Mouse (Mus musculus) embryonic facial prominence, embryonic 10.5 days (tissue): ENCODE results near the gene Plcd3. TPM values are rescaled to one million over a fixed set of nuclear protein-coding genes. Genes with fewer than 3 reads are reported as not detected.

Experiments used
- DNase-seq: peaks from one replicate; pipeline ENCODE4 v3.0.0-alpha.2; 2017; ENCODE audit warnings: low spot score
- H3K27ac ChIP-seq: fragments of 300-500 bp; sonication (generic); replicated peaks from 2 replicates; pipeline ENCODE4 v1.5.1; 2016; ENCODE audit warnings: mild to moderate bottlenecking
- H3K27me3 ChIP-seq: fragments of 300-500 bp; sonication (generic); replicated peaks from 2 replicates; pipeline ENCODE4 v1.6.1; 2016; ENCODE audit warnings: low read depth, mild to moderate bottlenecking; ENCODE audit not compliant: poor library complexity, severe bottlenecking
- H3K36me3 ChIP-seq: fragments of 300-500 bp; sonication (generic); replicated peaks from 2 replicates; pipeline ENCODE4 v1.6.1; 2016; ENCODE audit warnings: mild to moderate bottlenecking, moderate library complexity
- H3K4me1 ChIP-seq: fragments of 300-500 bp; sonication (generic); 2 replicates; pipeline ENCODE4 v1.6.1; 2016
- H3K4me3 ChIP-seq: fragments of 300-500 bp; sonication (generic); 2 replicates; pipeline ENCODE4 v1.5.1; 2016; ENCODE audit warnings: mild to moderate bottlenecking, moderate library complexity
- H3K9me3 ChIP-seq: fragments of 300-500 bp; sonication (generic); 2 replicates; pipeline ENCODE4 v1.6.1; 2016; ENCODE audit warnings: mild to moderate bottlenecking
- WGBS: fragments of 180-500 bp; shearing (Covaris S2); methylation state at CpG from one replicate; pipeline ENCODE4 v1.1.7; 2016; 5-methylcytosine and 5-hydroxymethylcytosine counted together
- polyA plus RNA-seq: library from polyadenylated mRNA; unstranded; fragments of >200 nt; fragmentation: Nextera tagmentation; extraction: Ambion mirVana; gene quantifications from 2 replicates; pipeline ENCODE4 v1.2.1, GENCODE M21; 2016

Gene Plcd3
- polyA plus RNA-seq, 1 experiment from 2014 or later: 2.6 TPM

DNA sequence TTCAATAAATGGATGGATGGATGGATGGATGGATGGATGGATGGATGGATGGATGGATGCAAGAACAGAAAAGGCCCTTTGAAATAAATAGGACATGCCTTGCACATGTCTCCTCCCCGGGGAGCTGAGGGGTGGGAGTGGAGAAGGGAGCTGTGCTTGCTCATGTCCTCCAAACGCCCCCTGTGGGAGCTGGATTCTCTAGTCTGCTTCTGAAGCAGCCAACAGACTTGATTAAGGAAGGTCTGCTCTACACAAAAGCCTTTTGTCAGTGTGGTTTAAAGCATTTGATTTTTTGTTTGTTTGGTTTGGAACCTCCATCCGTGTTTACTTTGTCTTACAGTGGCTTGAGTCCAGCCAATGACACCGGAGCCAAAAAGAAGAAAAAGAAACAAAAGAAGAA is 58.6 kb downstream of the Plcd3 start:
- H3K36me3 ChIP-seq: peaks cover 82% of the 10 kb centered on the region
- H3K4me3 ChIP-seq: no peak overlapping the region
- DNase-seq: no peak
- no peak overlapping the region for H3K27ac ChIP-seq
- no peaks in the 10 kb centered on the region for H3K9me3 ChIP-seq
- H3K4me1 ChIP-seq: no peaks in the 10 kb centered on the region
- H3K27me3 ChIP-seq: no peaks in the 10 kb centered on the region
- 82% methylated on average over 4 of the region's 4 CpGs for WGBS

- Histone ChIP-seq H3K9me3 (no peaks in the 10 kb centered on the region), H3K4me3 (no peak overlapping the region), H3K27ac (no peak overlapping the region), H3K36me3 (peaks cover 77% of the 10 kb centered on the region), H3K27me3 (no peaks in the 10 kb centered on the region), H3K4me1 (no peaks in the 10 kb centered on the region)
- 89% methylated on average over 6 of the region's 6 CpGs for WGBS
- no peak for DNase-seq
Measured at GRCm38 (mm10) chr11:103038037-103038436, 63.4 kb downstream of the Plcd3 start.

- Histone ChIP-seq H3K4me1 (no peaks in the 10 kb centered on the region), H3K9me3 (no peaks in the 10 kb centered on the region), H3K36me3 (peaks cover 76% of the 10 kb centered on the region), H3K27ac (no peak overlapping the region), H3K27me3 (no peaks in the 10 kb centered on the region), H3K4me3 (no peak overlapping the region)
- 90% methylated on average over 8 of the region's 8 CpGs for WGBS
- DNase-seq: no peak
Measured at GRCm38 (mm10) chr11:103036881-103037465, 64.5 kb downstream of the Plcd3 start.

- no peak overlapping the region for H3K4me3 ChIP-seq
- H3K4me1 ChIP-seq: no peaks in the 10 kb centered on the region
- H3K27me3 ChIP-seq: no peaks in the 10 kb centered on the region
- H3K9me3 ChIP-seq: no peaks in the 10 kb centered on the region
- no peak for DNase-seq
- H3K36me3 ChIP-seq: peaks cover 78% of the 10 kb centered on the region
- 85% methylated on average over 6 of the region's 6 CpGs for WGBS
- no peak overlapping the region for H3K27ac ChIP-seq
Measured at GRCm38 (mm10) chr11:103035007-103035406, 66.5 kb downstream of the Plcd3 start.

GRCm38 (mm10) chr11:103033030-103033429 is 68.4 kb downstream of the Plcd3 start:
- 91% methylated on average over 3 of the region's 3 CpGs for WGBS
- Histone ChIP-seq H3K9me3 (no peaks in the 10 kb centered on the region), H3K27ac (no peak overlapping the region), H3K4me3 (no peak overlapping the region), H3K36me3 (peaks cover 62% of the 10 kb centered on the region), H3K4me1 (peaks cover 7% of the 10 kb centered on the region), H3K27me3 (no peaks in the 10 kb centered on the region)
- DNase-seq: no peak

GRCm38 (mm10) chr11:103028176-103028891 is 73.1 kb downstream of the Plcd3 start, which contains the start of the genes Nmt1 and Dcakd:
Gene Nmt1, plus strand, starts transcription at chr11:103028190.
Gene Dcakd, minus strand, starts transcription at chr11:103028333.
- Histone ChIP-seq H3K4me3 (peak within 1 kb of the TSS; percentile 68), H3K27me3 (no peaks in the 10 kb centered on the region), H3K4me1 (peaks cover 18% of the 10 kb centered on the region), H3K9me3 (no peaks in the 10 kb centered on the region), H3K27ac (peak within 1 kb of the TSS; percentile 89), H3K36me3 (peaks cover 49% of the 10 kb centered on the region)
- DNase-seq: peak; percentile 94
- WGBS: under 1% methylated on average over 36 of the region's 36 CpGs

- no peaks in the 10 kb centered on the region for H3K9me3 ChIP-seq
- H3K27ac ChIP-seq: peak overlapping the region; percentile 89
- DNase-seq: no peak
- H3K4me1 ChIP-seq: peaks cover 18% of the 10 kb centered on the region
- H3K36me3 ChIP-seq: peaks cover 48% of the 10 kb centered on the region
- H3K4me3 ChIP-seq: peak overlapping the region; percentile 68
- H3K27me3 ChIP-seq: no peaks in the 10 kb centered on the region
- 16% methylated on average over 8 of the region's 8 CpGs for WGBS
Measured at GRCm38 (mm10) chr11:103027570-103028175, 73.8 kb downstream of the Plcd3 start.

- H3K9me3 ChIP-seq: no peaks in the 10 kb centered on the region
- H3K36me3 ChIP-seq: peaks cover 45% of the 10 kb centered on the region
- H3K4me1 ChIP-seq: peaks cover 18% of the 10 kb centered on the region
- H3K27me3 ChIP-seq: no peaks in the 10 kb centered on the region
- H3K4me3 ChIP-seq: peak overlapping the region; percentile 68
- H3K27ac ChIP-seq: no peak overlapping the region
- DNase-seq: no peak
- WGBS: 88% methylated on average over 3 of the region's 3 CpGs
Measured at GRCm38 (mm10) chr11:103026901-103027300, 74.6 kb downstream of the Plcd3 start.

GRCm38 (mm10) chr11:103023974-103024373 is 77.5 kb downstream of the Plcd3 start:
- H3K27ac ChIP-seq: no peak overlapping the region
- H3K4me1 ChIP-seq: peaks cover 17% of the 10 kb centered on the region

DNA sequence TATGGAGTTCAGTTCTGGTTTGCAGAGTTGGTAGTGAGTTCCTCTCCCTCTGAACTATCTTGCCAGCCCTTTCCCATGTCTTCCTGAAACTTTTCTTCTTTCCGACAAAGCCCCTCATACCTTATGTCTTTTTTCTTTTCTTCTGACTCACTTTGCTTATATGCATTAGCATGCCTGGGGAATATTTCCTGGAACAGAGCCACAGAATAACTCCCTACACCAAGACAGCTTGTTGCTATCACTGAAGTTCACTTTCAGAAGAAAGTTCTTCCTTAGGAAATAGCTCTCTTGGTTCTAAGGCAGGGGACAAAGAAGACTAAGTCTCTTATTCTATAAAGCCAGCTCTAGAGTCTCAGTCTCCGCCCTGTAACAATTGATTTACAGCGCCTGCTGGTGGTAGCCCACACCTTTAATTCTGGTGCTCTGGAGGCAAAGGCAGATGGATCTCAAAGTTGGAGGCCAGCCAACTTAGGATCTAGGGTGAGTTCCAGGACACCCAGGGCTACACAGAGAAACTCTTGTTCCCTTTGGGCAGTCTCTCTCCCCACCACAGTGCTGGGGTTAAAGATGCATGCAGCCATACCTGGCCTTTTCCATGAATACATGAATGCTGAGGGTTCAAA is 80.6 kb downstream of the Plcd3 start:
- Histone ChIP-seq H3K27me3 (no peaks in the 10 kb centered on the region), H3K36me3 (peaks cover 31% of the 10 kb centered on the region), H3K27ac (no peak overlapping the region), H3K9me3 (no peaks in the 10 kb centered on the region), H3K4me3 (no peak overlapping the region), H3K4me1 (peaks cover 17% of the 10 kb centered on the region)
- DNase-seq: no peak
- WGBS: 84% methylated on average over 3 of the region's 3 CpGs

More at GRCm38 (mm10) chr11:103023974-103024373, 77.5 kb downstream of the Plcd3 start:
- H3K36me3 ChIP-seq: peaks cover 39% of the 10 kb centered on the region
- H3K4me3 ChIP-seq: no peak overlapping the region
- no peak for DNase-seq
- WGBS: 92% methylated on average over 3 of the region's 3 CpGs
- no peaks in the 10 kb centered on the region for H3K9me3 ChIP-seq
- H3K27me3 ChIP-seq: no peaks in the 10 kb centered on the region
